Mouse (Mus musculus): ENCODE results near the gene Chmp2a.

Chmp2a gene

DNA sequence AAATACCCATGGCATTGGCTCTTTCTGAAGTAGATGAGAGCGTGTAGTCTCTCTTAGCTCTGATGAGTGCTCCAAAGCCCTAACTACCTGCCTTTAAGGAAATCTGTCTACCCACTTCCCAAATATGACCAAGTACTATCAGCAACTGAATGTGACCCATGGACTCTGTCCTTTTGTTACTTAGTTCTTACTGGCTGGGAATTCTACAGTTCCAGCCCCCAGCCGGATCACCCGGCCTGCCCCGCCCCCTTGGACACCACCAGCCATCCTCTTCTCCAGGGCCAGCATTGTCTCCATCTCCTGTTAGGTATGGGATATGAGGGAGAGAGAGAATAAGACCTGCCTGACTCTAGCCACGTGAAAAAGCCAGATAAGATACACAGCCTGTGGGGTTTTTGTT is 36.6 kb downstream of the Chmp2a start, which contains the start of gene Slc27a5:
TSS of gene Slc27a5 (minus strand) at position 140 of the 400 bp plus-strand sequence.
- no peak for DNase-seq

DNA sequence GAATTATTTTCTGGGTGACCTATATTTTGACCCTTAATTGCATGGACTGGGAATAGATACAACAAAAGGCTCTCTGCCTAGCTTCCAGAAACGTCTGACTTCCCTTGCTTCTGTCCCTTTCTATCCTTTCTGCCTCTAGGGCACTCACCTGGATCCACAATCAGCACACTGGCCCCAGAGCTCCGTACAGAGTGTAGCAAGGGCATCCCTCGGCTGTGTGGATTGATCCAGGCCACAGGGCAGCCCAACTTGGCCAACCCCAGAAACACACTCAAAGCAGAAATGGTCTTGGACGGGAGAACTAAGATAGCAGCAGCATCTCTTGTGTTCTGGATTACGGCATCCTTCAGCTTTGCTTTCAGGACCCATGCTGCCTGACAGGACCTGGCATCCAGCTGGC is 37.4 kb downstream of the Chmp2a start:
- DNase-seq, result no peak

DNA sequence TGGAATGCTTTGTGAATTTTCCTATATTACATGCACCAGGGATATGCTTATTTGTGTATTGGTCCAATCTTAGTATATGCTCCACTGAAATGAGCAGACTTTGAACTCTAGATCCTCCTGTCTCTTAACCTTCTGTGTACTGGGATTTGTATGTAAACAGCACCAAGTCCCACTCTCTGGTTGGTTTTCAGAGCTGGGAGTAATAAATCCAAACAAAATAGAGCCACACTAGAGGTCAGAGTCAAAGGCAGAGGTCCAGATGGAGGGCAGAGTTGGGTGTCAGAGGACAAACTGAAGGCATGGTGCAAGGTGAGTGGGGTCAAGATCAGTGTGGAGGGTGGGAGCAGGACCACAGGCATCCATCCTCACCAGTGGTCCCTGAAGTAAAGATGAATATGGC is 38.7 kb downstream of the Chmp2a start:
- no peak for DNase-seq

DNA sequence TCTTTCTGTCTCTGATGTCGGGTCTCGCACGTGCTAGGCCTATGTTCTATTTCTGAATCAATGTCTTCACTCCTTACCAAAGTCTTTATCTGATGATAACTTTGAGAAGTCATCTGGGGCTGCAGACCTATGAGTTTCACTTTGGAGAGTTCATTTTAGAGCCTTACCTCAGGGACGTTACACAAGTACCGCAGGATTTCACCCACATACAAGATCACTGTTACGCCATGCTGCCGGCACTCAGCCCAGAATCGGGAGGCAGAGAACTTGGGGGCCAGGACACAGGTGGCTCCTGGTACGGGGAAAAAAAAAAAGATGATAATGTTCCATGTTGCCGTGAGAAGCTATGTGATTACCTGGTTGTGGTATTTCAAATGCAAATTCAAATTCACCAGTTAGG is 41.5 kb downstream of the Chmp2a start:
- no peak for DNase-seq

DNA sequence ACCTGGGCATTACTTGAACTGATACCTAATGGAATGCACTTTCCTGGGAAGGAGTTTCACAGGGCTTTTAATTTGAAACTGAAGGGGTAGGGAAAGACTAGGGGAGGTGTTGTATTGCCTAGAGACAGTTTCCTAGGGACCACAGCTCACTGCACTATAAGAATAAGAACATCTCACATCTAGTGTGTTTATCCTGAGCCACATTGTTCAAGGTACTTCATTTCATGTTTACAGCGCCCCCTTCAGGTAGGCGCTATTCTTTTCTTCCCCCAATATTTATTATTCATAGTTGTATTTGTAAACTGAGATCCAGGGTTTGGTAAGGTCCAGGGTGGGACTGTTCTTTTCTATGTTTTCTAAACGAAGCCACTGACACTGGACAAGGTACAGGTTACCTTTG is 42.4 kb downstream of the Chmp2a start:
- DNase-seq, result no peak

DNA sequence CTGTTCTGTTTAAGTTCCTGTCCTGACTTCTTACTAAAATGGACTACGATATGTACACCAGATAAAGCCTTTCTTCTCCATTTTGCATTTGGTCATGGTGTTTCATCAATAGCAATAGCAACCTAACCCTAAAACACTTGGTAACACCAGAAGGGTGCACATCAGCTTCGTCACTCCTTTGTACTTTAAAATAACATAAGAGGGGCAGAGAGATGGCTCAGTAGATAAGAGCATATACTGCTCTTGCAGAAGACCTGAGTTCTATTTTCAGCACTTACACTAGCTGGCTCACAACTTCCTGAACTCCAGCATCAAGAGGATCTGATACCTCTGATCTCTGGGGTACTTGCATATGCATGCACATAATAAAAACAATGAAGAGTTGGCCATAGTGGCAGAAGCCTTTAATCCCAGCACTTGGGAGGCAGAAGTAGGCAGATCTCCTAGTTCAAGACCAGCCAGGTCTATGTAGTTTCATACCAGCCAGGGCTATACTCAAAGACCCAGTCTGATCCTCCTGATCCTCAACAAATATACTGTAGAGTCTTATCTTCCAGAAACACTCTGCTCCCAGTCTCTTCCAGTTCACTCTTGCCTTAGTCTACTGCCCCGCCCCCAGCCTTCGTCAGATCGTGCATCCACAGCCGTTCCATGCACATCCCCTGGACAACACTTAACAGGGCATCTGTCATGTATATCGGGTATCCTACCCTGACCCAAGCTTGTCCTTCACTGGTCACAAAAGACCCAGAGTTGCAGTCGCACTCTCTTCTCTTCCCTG is 47.0 kb downstream of the Chmp2a start:
- no peak for DNase-seq

DNA sequence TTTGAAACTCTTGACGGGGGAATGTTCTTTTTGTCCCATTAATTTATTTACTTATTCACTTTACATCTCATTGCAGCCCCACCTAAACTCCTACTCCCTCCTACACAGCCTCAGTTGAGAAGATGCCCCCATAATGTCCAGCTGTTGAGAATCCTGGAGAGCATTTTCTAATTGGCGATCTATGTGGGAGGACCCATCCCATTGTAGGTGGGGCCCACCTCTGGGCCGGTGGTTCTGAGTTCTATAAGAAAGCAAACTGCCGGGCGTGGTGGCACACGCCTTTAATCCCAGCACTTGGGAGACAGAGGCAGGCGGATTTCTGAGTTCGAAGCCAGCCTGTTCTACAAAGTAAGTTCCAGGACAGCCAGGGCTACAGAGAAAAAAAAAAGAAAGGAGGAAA is 47.7 kb downstream of the Chmp2a start:
- DNase-seq, result no peak

DNA sequence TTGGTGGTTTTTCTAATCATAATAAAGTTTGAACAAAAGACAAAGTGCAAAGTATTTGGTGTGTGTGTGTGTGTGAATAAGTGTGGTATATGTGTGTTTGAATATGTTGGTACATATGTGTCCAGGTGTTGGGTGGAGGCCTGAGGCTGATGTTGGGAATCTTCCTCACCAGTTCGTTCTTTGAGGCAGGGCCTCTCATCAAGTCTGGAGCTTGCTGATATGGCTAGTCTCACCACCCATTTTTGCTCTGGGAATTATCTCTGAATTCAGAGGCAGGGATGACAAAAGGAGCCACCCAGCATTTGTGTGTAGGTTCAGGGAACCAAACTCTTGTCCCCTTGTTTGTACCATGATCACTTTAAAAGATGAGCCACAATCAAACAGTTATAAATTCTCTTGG is 48.9 kb downstream of the Chmp2a start:
- DNase-seq, result no peak

All from cerebellum, adult 8-10 months (tissue).